Mouse (Mus musculus) hindbrain, embryonic 14.5 days (tissue): ENCODE measurements around the gene Pak1ip1. TPM values are rescaled to one million over a fixed set of nuclear protein-coding genes. Genes with fewer than 3 reads are reported as not detected.
A peak's percentile ranks its signal among the peaks of the same experiment; 100 is the strongest.

Experiments
- ATAC-seq: fragments of 200-750 bp; cut with Nextera tagmentation; 2 replicates; pipeline ENCODE4 v1.8.0; 2017; ENCODE audit warnings: moderate number of reproducible peaks, mild to moderate bottlenecking, moderate TSS enrichment, moderate library complexity; ENCODE audit not compliant: low FRiP score
- DNase-seq: peaks from one replicate; pipeline ENCODE4 v3.0.0-alpha.2; 2015; ENCODE audit warnings: low spot score
- H3K27ac ChIP-seq: fragments of 300-500 bp; sonication (generic); 2 replicates; pipeline ENCODE4 v1.5.1; 2014; ENCODE audit warnings: mild to moderate bottlenecking, moderate library complexity
- H3K27me3 ChIP-seq: fragments of 300-500 bp; sonication (generic); 2 replicates; pipeline ENCODE4 v1.6.1; 2014; ENCODE audit warnings: mild to moderate bottlenecking, low read length, mixed read lengths; ENCODE audit not compliant: control insufficient read depth, insufficient read depth
- H3K36me3 ChIP-seq: fragments of 300-500 bp; sonication (generic); replicated peaks from 2 replicates; pipeline ENCODE4 v1.6.1; 2014; ENCODE audit not compliant: control insufficient read depth, insufficient read depth
- H3K4me1 ChIP-seq: fragments of 300-500 bp; sonication (generic); replicated peaks from 2 replicates; pipeline ENCODE4 v1.6.1; 2014; ENCODE audit warnings: antibody characterized with exemption, low read length, mixed read lengths; ENCODE audit not compliant: control insufficient read depth, insufficient read depth
- H3K4me2 ChIP-seq: fragments of 300-500 bp; sonication (generic); replicated peaks from 2 replicates; pipeline ENCODE4 v1.6.1; 2014; ENCODE audit warnings: mild to moderate bottlenecking, moderate library complexity
- H3K4me3 ChIP-seq: fragments of 300-500 bp; sonication (generic); replicated peaks from 2 replicates; pipeline ENCODE4 v1.5.1; 2014; ENCODE audit warnings: mild to moderate bottlenecking, low read length
- H3K9ac ChIP-seq: fragments of 300-500 bp; sonication (generic); 2 replicates; pipeline ENCODE4 v1.6.1; 2014
- H3K9me3 ChIP-seq: fragments of 300-500 bp; sonication (generic); 2 replicates; pipeline ENCODE4 v1.6.1; 2016; ENCODE audit warnings: low read length; ENCODE audit not compliant: control insufficient read depth
- WGBS: fragments of 180-500 bp; shearing (Covaris S2); extraction: QIAGEN DNeasy Blood & Tissue Kit; methylation state at CpG from one replicate; pipeline ENCODE4 v1.1.7; 2014; 5-methylcytosine and 5-hydroxymethylcytosine counted together
- polyA plus RNA-seq: library from polyadenylated mRNA; unstranded; fragments of >200 nt; fragmentation: Nextera tagmentation; extraction: Ambion mirVana; gene quantifications from 2 replicates; pipeline ENCODE4 v1.2.1, GENCODE M21; 2014

Pak1ip1 gene
- polyA plus RNA-seq: 57.0 and 65.8 TPM in 2 replicates

DNA sequence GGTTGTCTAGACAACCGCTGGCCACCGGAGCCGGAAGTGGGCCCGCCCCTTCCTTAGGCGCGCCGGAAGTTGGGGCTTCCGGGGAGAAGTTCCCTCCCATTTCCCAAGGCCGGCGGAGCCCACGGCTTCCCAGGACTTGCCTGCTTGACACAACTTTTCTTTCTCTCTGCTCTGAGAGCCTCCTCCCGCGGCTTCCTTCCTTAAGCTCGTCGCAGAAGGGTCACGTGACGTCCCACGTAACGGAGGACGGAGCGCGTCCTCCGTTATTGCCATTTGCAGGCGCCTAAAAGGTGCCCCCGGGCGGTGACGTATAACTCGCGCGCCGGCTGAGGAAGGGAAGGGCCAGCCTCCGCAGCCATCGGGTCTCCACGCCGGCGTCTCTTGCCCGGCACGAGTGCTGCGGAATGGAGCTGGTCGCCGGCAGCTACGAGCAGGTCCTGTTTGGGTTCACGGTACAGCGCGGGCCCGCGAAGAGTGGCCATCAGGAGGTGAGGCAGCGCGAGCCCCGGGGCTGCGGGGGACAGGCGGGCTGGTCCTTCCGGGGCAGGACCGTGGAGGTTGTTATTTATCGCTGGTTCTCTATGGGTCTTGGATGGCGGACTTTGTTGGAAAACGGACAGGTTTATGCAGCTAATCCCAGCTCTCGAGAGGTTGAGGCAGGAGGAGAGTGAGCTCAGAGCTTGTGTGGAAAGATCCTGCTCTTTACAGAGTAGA is at the start of gene Pak1ip1:
Pak1ip1 (plus strand) TSS at position 98 of the 714 bp plus-strand sequence.
- H3K4me3 ChIP-seq: peak within 1 kb of the TSS; percentile 86
- H3K27ac ChIP-seq: peak within 1 kb of the TSS; percentile 95
- no peaks in the 10 kb centered on the region for H3K27me3 ChIP-seq
- DNase-seq (peak; percentile 94), ATAC-seq (peak; percentile 97)
- H3K4me2 ChIP-seq: peak within 1 kb of the TSS; percentile 91
- H3K9me3 ChIP-seq: no peaks in the 10 kb centered on the region
- peaks cover 17% of the 10 kb centered on the region for H3K36me3 ChIP-seq
- H3K9ac ChIP-seq: peak within 1 kb of the TSS; percentile 83
- under 1% methylated on average over 58 of the region's 58 CpGs for WGBS
- H3K4me1 ChIP-seq: peaks cover 20% of the 10 kb centered on the region

DNA sequence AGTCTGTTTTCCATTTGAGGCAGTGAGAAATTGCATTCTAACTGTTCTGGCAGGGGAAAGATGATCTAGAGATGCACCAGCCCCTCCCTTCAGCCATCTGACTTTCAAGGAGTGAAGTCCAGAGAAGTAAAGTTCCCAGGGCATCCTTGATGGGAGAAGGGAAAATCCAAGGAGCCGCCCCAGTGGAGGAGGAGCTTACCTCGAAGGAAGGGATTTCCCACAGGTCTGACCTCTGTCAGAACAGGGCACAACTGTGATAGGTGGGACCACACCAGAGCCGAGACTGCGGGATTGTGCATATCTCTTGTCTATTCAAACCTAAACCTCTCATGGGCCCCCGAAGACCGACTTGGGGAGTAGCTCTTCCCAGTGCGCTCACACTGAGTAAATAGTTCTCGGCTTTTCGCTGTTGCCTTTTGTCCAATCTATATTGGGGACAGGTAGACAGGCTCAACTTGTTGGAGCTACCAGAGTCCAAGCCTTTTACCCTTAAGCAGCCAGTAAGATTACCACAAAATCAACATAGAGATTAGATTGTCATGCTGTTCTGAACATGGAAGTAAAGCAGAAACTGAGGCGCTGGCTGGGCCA is 49.3 kb upstream of the Pak1ip1 start:
- H3K27ac ChIP-seq: no peak overlapping the region
- ATAC-seq (no peak), DNase-seq (no peak)
- no peaks in the 10 kb centered on the region for H3K9me3 ChIP-seq
- no peaks in the 10 kb centered on the region for H3K4me1 ChIP-seq
- no peak overlapping the region for H3K4me3 ChIP-seq
- H3K27me3 ChIP-seq: no peaks in the 10 kb centered on the region
- WGBS: 84% methylated on average over 10 of the region's 10 CpGs
- no peaks in the 10 kb centered on the region for H3K36me3 ChIP-seq
- H3K4me2 ChIP-seq: no peak overlapping the region
- no peak overlapping the region for H3K9ac ChIP-seq

DNA sequence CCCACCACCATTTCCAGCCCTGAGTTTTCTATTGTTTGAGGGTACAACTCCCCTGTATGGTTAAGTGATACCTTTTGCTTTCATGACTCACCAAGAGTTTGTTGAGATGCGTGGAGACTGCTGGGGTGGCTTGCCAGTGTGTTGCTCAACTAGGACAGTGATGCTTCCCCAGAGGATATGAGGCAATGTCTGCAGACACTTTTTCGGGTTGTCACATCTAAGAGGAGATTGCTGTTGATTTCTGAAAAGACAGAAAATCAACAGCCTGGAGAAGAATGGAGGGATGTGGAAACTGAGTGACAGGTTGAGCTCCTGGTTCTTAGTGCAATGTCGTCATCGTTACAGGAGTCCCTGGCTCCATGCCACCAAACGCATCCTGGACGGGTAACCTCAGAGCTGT is 47.6 kb upstream of the Pak1ip1 start:
- no peak overlapping the region for H3K4me2 ChIP-seq
- no peaks in the 10 kb centered on the region for H3K4me1 ChIP-seq
- DNase-seq: no peak
- H3K27me3 ChIP-seq: no peaks in the 10 kb centered on the region
- no peak overlapping the region for H3K27ac ChIP-seq
- H3K4me3 ChIP-seq: no peak overlapping the region
- no peaks in the 10 kb centered on the region for H3K36me3 ChIP-seq
- 81% methylated on average over 6 of the region's 6 CpGs for WGBS
- no peak for ATAC-seq
- H3K9ac ChIP-seq: no peak overlapping the region
- H3K9me3 ChIP-seq: no peaks in the 10 kb centered on the region

DNA sequence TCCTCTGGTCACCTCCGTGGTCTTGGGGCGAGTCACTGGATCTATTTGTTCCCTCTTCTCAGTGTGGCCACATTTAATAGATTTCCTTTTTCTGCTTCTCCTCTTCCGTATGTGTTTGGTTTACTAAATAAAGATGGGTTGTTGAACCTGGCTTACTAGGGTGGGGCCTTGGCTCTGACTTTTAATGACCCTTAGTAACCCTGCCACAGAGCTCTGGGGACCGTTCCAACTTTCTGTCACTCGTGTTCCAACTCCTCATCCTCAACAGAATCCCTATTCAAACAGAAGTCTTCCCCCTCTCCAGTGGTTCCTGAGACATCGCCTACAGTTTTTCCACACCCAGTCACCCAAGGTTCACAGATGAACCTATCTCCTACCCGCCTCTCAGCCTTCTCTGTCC is 45.0 kb upstream of the Pak1ip1 start:
- H3K27ac ChIP-seq: no peak overlapping the region
- no peaks in the 10 kb centered on the region for H3K36me3 ChIP-seq
- no peaks in the 10 kb centered on the region for H3K4me1 ChIP-seq
- WGBS: 92% methylated on average over 7 of the region's 7 CpGs
- no peaks in the 10 kb centered on the region for H3K9me3 ChIP-seq
- DNase-seq (no peak), ATAC-seq (no peak)
- H3K4me2 ChIP-seq: no peak overlapping the region
- no peaks in the 10 kb centered on the region for H3K27me3 ChIP-seq
- H3K9ac ChIP-seq: no peak overlapping the region
- H3K4me3 ChIP-seq: no peak overlapping the region

DNA sequence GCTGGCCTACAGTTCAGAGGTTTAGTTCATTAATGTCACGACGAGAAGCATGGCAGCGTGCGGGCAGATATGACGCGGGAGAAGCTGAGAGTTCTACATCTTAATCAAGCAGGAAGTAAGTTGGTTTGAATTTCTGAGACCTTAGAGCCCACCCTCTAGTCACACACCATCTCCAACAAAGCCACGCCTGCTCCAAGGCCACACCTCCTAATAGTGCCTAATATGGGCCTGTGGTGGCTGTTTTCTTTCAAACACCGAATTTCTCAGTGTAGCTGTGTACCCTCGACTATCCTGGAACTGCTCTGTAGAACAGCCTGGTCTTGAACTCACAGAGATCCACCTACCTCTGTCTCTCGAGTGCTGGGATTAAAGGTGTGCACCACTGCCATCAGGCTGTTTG is 33.2 kb upstream of the Pak1ip1 start:
- H3K4me1 ChIP-seq: no peaks in the 10 kb centered on the region
- DNase-seq: no peak
- H3K4me3 ChIP-seq: no peak overlapping the region
- no peaks in the 10 kb centered on the region for H3K9me3 ChIP-seq
- no peak overlapping the region for H3K9ac ChIP-seq
- ATAC-seq: no peak
- no peaks in the 10 kb centered on the region for H3K27me3 ChIP-seq
- WGBS: 92% methylated on average over 10 of the region's 10 CpGs
- H3K4me2 ChIP-seq: no peak overlapping the region
- no peaks in the 10 kb centered on the region for H3K36me3 ChIP-seq
- H3K27ac ChIP-seq: no peak overlapping the region

DNA sequence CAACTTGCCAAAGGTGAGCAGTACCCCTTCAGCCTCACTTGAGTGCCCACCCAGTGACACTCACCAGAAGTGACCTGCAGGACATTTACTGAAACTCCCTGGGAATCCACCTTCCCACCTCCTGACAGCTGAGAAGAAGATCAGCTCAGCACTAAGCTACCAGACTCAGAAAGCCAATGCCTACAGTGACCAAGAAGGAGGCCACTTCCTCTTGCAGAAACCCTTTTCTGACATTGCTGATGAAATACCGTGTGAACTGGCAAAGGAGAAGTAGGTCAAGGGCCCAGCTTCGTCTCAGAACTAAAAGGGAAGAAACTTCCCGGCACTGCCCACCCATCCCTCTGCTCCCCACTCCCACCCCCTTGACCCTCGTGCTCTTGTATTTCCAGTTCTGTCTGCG is 32.3 kb upstream of the Pak1ip1 start:
- Histone ChIP-seq H3K27me3 (no peaks in the 10 kb centered on the region), H3K4me1 (no peaks in the 10 kb centered on the region), H3K4me3 (no peak overlapping the region), H3K9ac (no peak overlapping the region), H3K4me2 (no peak overlapping the region), H3K9me3 (no peaks in the 10 kb centered on the region), H3K36me3 (no peaks in the 10 kb centered on the region), H3K27ac (no peak overlapping the region)
- 86% methylated on average over 5 of the region's 5 CpGs for WGBS
- no peak for ATAC-seq
- DNase-seq: no peak

DNA sequence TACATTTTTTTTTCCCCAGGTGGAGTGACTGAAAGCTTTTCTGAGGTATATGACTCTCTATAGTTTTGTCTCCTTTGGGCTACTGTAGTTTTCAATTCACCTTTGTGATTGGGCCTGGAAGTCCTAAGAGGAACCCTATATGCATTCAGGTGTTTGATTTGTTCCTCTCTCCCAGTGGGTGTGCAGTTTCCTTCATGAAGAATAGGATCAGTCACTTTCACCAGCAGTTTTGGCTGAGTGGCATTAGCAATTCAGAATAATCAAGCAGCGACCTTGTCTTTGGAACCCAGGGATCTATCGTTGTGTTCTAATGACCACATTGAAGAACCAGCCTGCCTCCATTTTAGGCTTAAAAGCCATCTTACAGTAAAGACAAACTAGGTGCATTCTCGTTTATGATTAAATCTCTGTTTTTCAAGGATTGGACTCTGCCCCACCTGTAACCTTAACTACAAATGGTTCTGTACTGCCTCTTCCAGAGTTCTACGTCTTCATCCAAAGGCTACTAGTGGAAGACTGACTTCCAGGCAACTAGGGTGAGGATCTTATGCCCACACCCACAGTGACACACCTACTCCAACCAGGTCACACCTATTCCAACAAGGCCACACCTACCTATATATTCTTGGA is 30.9 kb upstream of the Pak1ip1 start:
- H3K36me3 ChIP-seq: no peaks in the 10 kb centered on the region
- no peak for ATAC-seq

DNA sequence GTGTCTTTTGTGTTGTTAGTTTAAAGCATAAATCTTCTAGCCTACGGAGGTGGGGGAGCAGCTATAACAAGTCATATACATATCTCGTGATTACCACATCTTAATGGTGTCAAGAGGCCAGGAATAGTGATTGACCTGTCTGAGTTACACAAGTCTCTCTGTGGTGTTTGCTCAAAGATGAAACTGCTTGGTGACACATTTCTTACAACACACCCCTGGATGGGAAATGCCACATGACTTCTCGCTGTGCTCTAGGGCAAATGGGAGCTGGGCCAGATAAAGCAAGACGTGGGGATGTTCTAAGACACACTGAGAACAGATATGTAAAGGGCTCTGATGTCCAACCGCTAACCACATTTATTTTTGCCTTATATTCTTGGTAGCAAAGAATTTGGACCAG is 29.6 kb upstream of the Pak1ip1 start:
- no peaks in the 10 kb centered on the region for H3K4me1 ChIP-seq
- H3K36me3 ChIP-seq: no peaks in the 10 kb centered on the region
- H3K27me3 ChIP-seq: no peaks in the 10 kb centered on the region
- no peak overlapping the region for H3K27ac ChIP-seq
- WGBS: 90% methylated on average over 5 of the region's 5 CpGs
- DNase-seq (no peak), ATAC-seq (no peak)
- H3K4me2 ChIP-seq: no peak overlapping the region
- no peaks in the 10 kb centered on the region for H3K9me3 ChIP-seq
- H3K4me3 ChIP-seq: no peak overlapping the region
- no peak overlapping the region for H3K9ac ChIP-seq

More for the DNA sequence above, 30.9 kb upstream of the Pak1ip1 start:
- Histone ChIP-seq H3K9me3 (no peaks in the 10 kb centered on the region), H3K4me3 (no peak overlapping the region), H3K27me3 (no peaks in the 10 kb centered on the region), H3K9ac (no peak overlapping the region), H3K4me2 (no peak overlapping the region), H3K4me1 (no peaks in the 10 kb centered on the region), H3K27ac (no peak overlapping the region)
- no peak for DNase-seq
- 90% methylated on average over 4 of the region's 4 CpGs for WGBS

DNA sequence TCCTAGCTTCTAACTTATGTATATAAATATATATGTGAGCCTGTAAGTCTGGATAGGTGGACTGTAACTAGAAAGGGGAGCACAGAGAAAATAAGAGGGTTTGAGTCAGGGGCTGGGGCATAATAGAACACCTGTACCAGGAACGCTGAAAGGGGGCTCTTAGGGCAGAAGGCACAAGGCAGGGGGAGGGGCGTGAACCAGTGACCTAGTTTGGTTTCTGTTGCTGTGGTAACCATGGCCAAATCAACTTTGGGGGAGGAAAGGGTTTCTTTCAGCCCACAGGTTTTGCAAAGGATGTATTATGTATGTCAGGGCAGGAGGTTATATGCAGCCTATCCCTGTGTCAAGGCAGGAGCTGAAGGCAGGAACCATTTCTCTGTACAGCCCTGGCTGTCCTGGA is 29.0 kb upstream of the Pak1ip1 start:
- WGBS: 86% methylated on average over 2 of the region's 2 CpGs
- Histone ChIP-seq H3K36me3 (no peaks in the 10 kb centered on the region), H3K4me3 (no peak overlapping the region), H3K9me3 (no peaks in the 10 kb centered on the region), H3K27ac (no peak overlapping the region), H3K4me2 (no peak overlapping the region), H3K9ac (no peak overlapping the region), H3K27me3 (no peaks in the 10 kb centered on the region), H3K4me1 (no peaks in the 10 kb centered on the region)
- DNase-seq: no peak
- ATAC-seq: no peak
